Mouse (Mus musculus): Measurements from ENCODE around the gene Ntrk2. TPM values are rescaled to one million over a fixed set of nuclear protein-coding genes. Genes with fewer than 3 reads are reported as not detected.
"Not testable (repeated sequence)": the region's sequence is repeated elsewhere in the genome, so short reads cannot be mapped to it uniquely, and the experiment has no call there.

Gene Ntrk2
- total RNA-seq, 2 experiments from 2014 or later, result 13.0 to 15.1 TPM

GRCm38 (mm10) chr13:59041013-59041764 is 234.8 kb downstream of the Ntrk2 start:
- DNase-seq, result no peak

- no peak for DNase-seq
These were observed 245.8 kb downstream of the Ntrk2 start for GRCm38 (mm10) chr13:59052188-59052587.

- not testable (repeated sequence) for DNase-seq
These were observed 248.0 kb downstream of the Ntrk2 start for GRCm38 (mm10) chr13:59054331-59054730.

GRCm38 (mm10) chr13:59056859-59057258 is 250.5 kb downstream of the Ntrk2 start:
- DNase-seq, result no peak

GRCm38 (mm10) chr13:59057886-59058285 is 251.5 kb downstream of the Ntrk2 start:
- DNase-seq, result no peak

- DNase-seq, result no peak
These were observed 252.7 kb downstream of the Ntrk2 start for GRCm38 (mm10) chr13:59059118-59059517.

- DNase-seq, result no peak
These were observed 259.3 kb downstream of the Ntrk2 start for GRCm38 (mm10) chr13:59065677-59066076.

- peak; percentile 80 for DNase-seq
These were observed 267.4 kb downstream of the Ntrk2 start for GRCm38 (mm10) chr13:59073635-59074256.

- DNase-seq, result no peak
These were observed 270.1 kb downstream of the Ntrk2 start for GRCm38 (mm10) chr13:59076489-59076888.

- no peak for DNase-seq
These were observed 273.5 kb downstream of the Ntrk2 start for GRCm38 (mm10) chr13:59079761-59080461.

GRCm38 (mm10) chr13:59080468-59080867 is 274.1 kb downstream of the Ntrk2 start:
- DNase-seq, result no peak

GRCm38 (mm10) chr13:59089016-59089415 is 282.6 kb downstream of the Ntrk2 start:
- no peak for DNase-seq

GRCm38 (mm10) chr13:59091138-59091971 is 285.0 kb downstream of the Ntrk2 start:
- no peak for DNase-seq

GRCm38 (mm10) chr13:59092045-59092857 is 285.9 kb downstream of the Ntrk2 start:
- no peak for DNase-seq

- DNase-seq, result no peak
These were observed 286.4 kb downstream of the Ntrk2 start for GRCm38 (mm10) chr13:59092858-59093154.

- no peak for DNase-seq
These were observed 288.4 kb downstream of the Ntrk2 start for GRCm38 (mm10) chr13:59094722-59095121.

GRCm38 (mm10) chr13:59095811-59096391 is 289.5 kb downstream of the Ntrk2 start:
- DNase-seq, result no peak

- no peak for DNase-seq
These were observed 293.7 kb downstream of the Ntrk2 start for GRCm38 (mm10) chr13:59100086-59100485.

- not testable (repeated sequence) for DNase-seq
These were observed 301.4 kb downstream of the Ntrk2 start for GRCm38 (mm10) chr13:59107791-59108190.

- no peak for DNase-seq
These were observed 303.7 kb downstream of the Ntrk2 start for GRCm38 (mm10) chr13:59110107-59110506.

- no peak for DNase-seq
These were observed 308.3 kb downstream of the Ntrk2 start for GRCm38 (mm10) chr13:59114684-59115083.

Data from gastrocnemius, postnatal 10 days (tissue).